8 mouse cellular contexts compared by ENCODE assay signal in the genomic region with DNA sequence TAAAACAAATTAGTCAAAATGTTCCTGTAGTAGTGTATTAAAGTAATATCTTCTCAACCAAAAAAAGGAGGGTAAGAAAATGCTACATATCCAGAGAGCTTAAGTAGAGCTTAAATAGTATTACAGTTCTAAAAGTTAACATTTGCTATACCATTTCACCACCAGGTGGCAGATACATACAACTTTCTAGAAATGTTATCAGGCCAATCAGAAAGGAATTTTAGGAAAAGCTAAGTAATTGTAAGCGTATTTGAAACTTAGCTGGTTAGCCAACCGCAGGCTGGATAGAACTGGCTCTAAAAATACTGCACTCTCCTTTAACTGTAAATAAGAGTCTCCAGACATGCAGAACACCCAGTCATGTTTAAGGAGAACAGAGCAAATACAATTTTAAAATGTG. TPM values are rescaled to one million over a fixed set of nuclear protein-coding genes. Genes with fewer than 3 reads are reported as not detected.
DNase-seq lines count a peak whose midpoint lies in the region; ATAC-seq and TF ChIP-seq lines count a peak whose summit lies in the region.

No protein-coding gene starts in this region.

- H3K36me3 ChIP-seq in heart, adult 2 months (ENCODE audit: control insufficient read depth, insufficient read depth, low read length) = no peaks in the 10 kb centered on the region; the same call in none of the 2 replicates
- H3K36me3 ChIP-seq in midbrain, embryonic 14.5 days (ENCODE audit: control insufficient read depth, insufficient read depth, low read length) = no peaks in the 10 kb centered on the region
- no peaks in the 10 kb centered on the region for H3K36me3 ChIP-seq in midbrain, embryonic 16.5 days (ENCODE audit: control insufficient read depth, insufficient read depth, low read length)

- no peaks in the 10 kb centered on the region for H3K27me3 ChIP-seq in heart, adult 2 months (ENCODE audit: control insufficient read depth, insufficient read depth, low read length)
- H3K27me3 ChIP-seq in midbrain, embryonic 14.5 days (ENCODE audit: control insufficient read depth, insufficient read depth, low read length) = no peaks in the 10 kb centered on the region
- H3K27me3 ChIP-seq in midbrain, embryonic 16.5 days (ENCODE audit: control insufficient read depth, insufficient read depth, low read depth, low read length) = no peaks in the 10 kb centered on the region

- H3K4me2 ChIP-seq in midbrain, embryonic 14.5 days (ENCODE audit: low read length) = no peak overlapping the region
- H3K4me2 ChIP-seq in midbrain, embryonic 16.5 days (ENCODE audit: low read length) = no peak overlapping the region

- TF ChIP-seq CTCF in heart, adult 2 months (IDR thresholded peaks at IDR 0.05) = peak; percentile 92

- no peak overlapping the region for H3K27ac ChIP-seq in heart, adult 2 months
- no peak overlapping the region for H3K27ac ChIP-seq in midbrain, embryonic 14.5 days (replicated peaks; ENCODE audit: low read depth, low read length)
- no peak overlapping the region for H3K27ac ChIP-seq in midbrain, embryonic 16.5 days (ENCODE audit: low read length)

- WGBS in heart, adult 2 months = 2% methylated on average over 2 of the region's 2 CpGs
- 21% methylated on average over 2 of the region's 2 CpGs for WGBS in midbrain, embryonic 14.5 days
- 14% methylated on average over 2 of the region's 2 CpGs for WGBS in midbrain, embryonic 16.5 days

- TF ChIP-seq EP300 in heart, adult 2 months (IDR thresholded peaks at IDR 0.05; ENCODE audit: insufficient read depth, low read depth, low read length) = no peak

- no peaks in the 10 kb centered on the region for H3K9me3 ChIP-seq in midbrain, embryonic 14.5 days (ENCODE audit: control insufficient read depth, low read length)
- no peaks in the 10 kb centered on the region for H3K9me3 ChIP-seq in midbrain, embryonic 16.5 days (replicated peaks; ENCODE audit: control insufficient read depth, low read length, poor library complexity, severe bottlenecking)

- no peak overlapping the region for H3K9ac ChIP-seq in heart, adult 2 months (ENCODE audit: low read depth, low read length)
- H3K9ac ChIP-seq in midbrain, embryonic 14.5 days (replicated peaks; ENCODE audit: low read length) = no peak overlapping the region
- no peak overlapping the region for H3K9ac ChIP-seq in midbrain, embryonic 16.5 days (ENCODE audit: low read depth, low read length)

- H3K4me1 ChIP-seq in heart, adult 2 months (ENCODE audit: control insufficient read depth, insufficient read depth, low read length) = peaks cover 1% of the 10 kb centered on the region; the same call in 1 of the 2 replicates
- H3K4me1 ChIP-seq in midbrain, embryonic 14.5 days (ENCODE audit: control insufficient read depth, insufficient read depth, low read length) = no peaks in the 10 kb centered on the region
- H3K4me1 ChIP-seq in midbrain, embryonic 16.5 days (ENCODE audit: control insufficient read depth, insufficient read depth, low read length) = peaks cover 6% of the 10 kb centered on the region; the same call in 1 of the 2 replicates

- ATAC-seq in midbrain, embryonic 14.5 days (ENCODE audit: low FRiP score, low TSS enrichment) = no peak
- no peak for ATAC-seq in midbrain, embryonic 16.5 days

- no peaks in the 10 kb centered on the region; the same call in 1 of the 2 replicates for H3K79me2 ChIP-seq in heart, adult 2 months (replicated peaks; ENCODE audit: control insufficient read depth, insufficient read depth, low read length)

- no peak for DNase-seq in heart, adult 2 months
- no peak for DNase-seq in heart, postnatal 25 days (ENCODE audit: low spot score)
- DNase-seq in midbrain, embryonic 14.5 days = peak; percentile 90
- peak; percentile 74 for DNase-seq in embryo, embryonic 10 days (ENCODE audit: low spot score)
- peak; percentile 37 for DNase-seq in naive thymus-derived CD4-positive, alpha-beta T cell, adult 2 months (ENCODE audit: low read depth)
- DNase-seq in B cell, adult 2 months = no peak
- no peak for DNase-seq in gastrocnemius, adult 8-10 months (ENCODE audit: low spot score in 2 of 2)

- H3K4me3 ChIP-seq in heart, adult 2 months = no peak overlapping the region
- no peak overlapping the region for H3K4me3 ChIP-seq in midbrain, embryonic 14.5 days (replicated peaks; ENCODE audit: low read depth, low read length)
- H3K4me3 ChIP-seq in midbrain, embryonic 16.5 days (ENCODE audit: low read depth, low read length) = no peak overlapping the region

- TF ChIP-seq POLR2A in heart, adult 2 months (IDR thresholded peaks at IDR 0.05; ENCODE audit: insufficient read depth, low read depth, low read length) = no peak

- intact Hi-C loops in heart, adult 2 months (cut with DNase I) = loop anchor here (1.0 to 5.0 kb wide), 3 partner anchors 236 to 269 kb away; no protein-coding TSS in a partner anchor
- intact Hi-C loops in heart, postnatal 25 days (cut with DNase I) = loop anchor here (1.0 to 2.0 kb wide), 2 partner anchors 255 to 269 kb away; no protein-coding TSS in a partner anchor

RNA-seq across cellular contexts. Expression of a gene that starts 22.9 kb away (rescaled TPM):
- total RNA-seq in heart, adult 2 months (2021) = 10 to 100 TPM; 46.9 to 48.1 TPM
- polyA plus RNA-seq in heart, adult 2 months (2012; rRNA removed) = 30.5 and 52.4 TPM in 2 replicates
- total RNA-seq in heart, postnatal 25 days (2021) = 10 to 100 TPM; 40.7 to 45.0 TPM
- 48.8 and 59.7 TPM in 2 replicates for polyA plus RNA-seq in midbrain, embryonic 14.5 days (2014; fragmentation: Nextera tagmentation; extraction: Ambion mirVana)
- 48.6 and 51.2 TPM in 2 replicates for polyA plus RNA-seq in midbrain, embryonic 16.5 days (2015; fragmentation: Nextera tagmentation; extraction: Ambion mirVana)
- total RNA-seq in gastrocnemius, adult 8-10 months (2022) = 10 to 100 TPM; 28.2 to 31.9 (median 30.9) TPM

Comparison
In these comparisons a context has a peak if more than half of its experiments do, and no peak if none do; other contexts are left out.
1. DNase-seq: peak in midbrain, embryonic 14.5 days (single experiment), embryo, embryonic 10 days (single experiment) and naive thymus-derived CD4-positive, alpha-beta T cell, adult 2 months (single experiment); none in heart, adult 2 months (0 of 2), heart, postnatal 25 days (single experiment), B cell, adult 2 months (0 of 2) and gastrocnemius, adult 8-10 months (0 of 2).